Mouse (Mus musculus) 416B (cell line): ENCODE measurements at regions not wholly inside any gene's neighbourhood (a gene's known extent, or its start where the extent isn't known, plus 50 kb on each side); places are given as distances from the start of the nearest gene placed in this dataset.
A peak's percentile ranks its signal among the peaks of the same experiment; 100 is the strongest.

Experiments used
- DNase-seq: peaks from one replicate; pipeline ENCODE4 v3.0.0; 2011; ENCODE audit warnings: low read depth

- no peak for DNase-seq
Observed at GRCm38 (mm10) chr14:72853104-72853503, 143.3 kb upstream of the Fndc3a start.

- no peak for DNase-seq
Observed at GRCm38 (mm10) chr14:72850884-72851283, 141.1 kb upstream of the Fndc3a start.

GRCm38 (mm10) chr14:72848271-72848955 lies 138.6 kb upstream of the Fndc3a start:
- DNase-seq, result peak; percentile 14

GRCm38 (mm10) chr14:72847466-72847865 lies 137.7 kb upstream of the Fndc3a start:
- DNase-seq, result no peak

- no peak for DNase-seq
Observed at GRCm38 (mm10) chr14:72845621-72846440, 136.0 kb upstream of the Fndc3a start.

GRCm38 (mm10) chr14:72844753-72845369 lies 135.1 kb upstream of the Fndc3a start:
- peak; percentile 45 for DNase-seq

GRCm38 (mm10) chr14:72841753-72842152 lies 131.9 kb upstream of the Fndc3a start:
- no peak for DNase-seq

GRCm38 (mm10) chr14:72835158-72835557 lies 125.4 kb upstream of the Fndc3a start:
- DNase-seq, result peak; percentile 59

GRCm38 (mm10) chr14:72829261-72829660 lies 119.5 kb upstream of the Fndc3a start:
- no peak for DNase-seq

GRCm38 (mm10) chr14:72825549-72825948 lies 115.7 kb upstream of the Fndc3a start:
- peak; percentile 61 for DNase-seq

GRCm38 (mm10) chr14:72822231-72822615 lies 112.4 kb upstream of the Fndc3a start:
- peak; percentile 89 for DNase-seq

- no peak for DNase-seq
Observed at GRCm38 (mm10) chr14:72821517-72822230, 111.9 kb upstream of the Fndc3a start.

GRCm38 (mm10) chr14:72819037-72819436 lies 109.2 kb upstream of the Fndc3a start:
- no peak for DNase-seq

- no peak for DNase-seq
Observed at GRCm38 (mm10) chr14:72817764-72818163, 108.0 kb upstream of the Fndc3a start.

- no peak for DNase-seq
Observed at GRCm38 (mm10) chr14:72816847-72817246, 107.0 kb upstream of the Fndc3a start.

GRCm38 (mm10) chr14:72809138-72809537 lies 99.3 kb upstream of the Fndc3a start:
- DNase-seq, result no peak

- peak; percentile 98 for DNase-seq
Observed at GRCm38 (mm10) chr14:72807947-72808346, 98.1 kb upstream of the Fndc3a start.

- DNase-seq, result peak; percentile 98
Observed at GRCm38 (mm10) chr14:72807286-72807685, 97.5 kb upstream of the Fndc3a start.

- DNase-seq, result no peak
Observed at GRCm38 (mm10) chr14:72806598-72806997, 96.8 kb upstream of the Fndc3a start.

- no peak for DNase-seq
Observed at GRCm38 (mm10) chr14:72803579-72803978, 93.8 kb upstream of the Fndc3a start.

- DNase-seq, result no peak
Observed at GRCm38 (mm10) chr14:72790654-72791053, 80.9 kb upstream of the Fndc3a start.

- DNase-seq, result no peak
Observed at GRCm38 (mm10) chr14:72786929-72787328, 77.1 kb upstream of the Fndc3a start.
